Mouse (Mus musculus) kidney, embryonic 16.5 days (tissue): Measurements from ENCODE around the gene Mars. TPM values are rescaled to one million over a fixed set of nuclear protein-coding genes. Genes with fewer than 3 reads are reported as not detected.
A peak's percentile ranks its signal among the peaks of the same experiment; 100 is the strongest.

Experiments
- ATAC-seq: fragments of 200-750 bp; cut with Nextera tagmentation; 2 replicates; pipeline ENCODE4 v1.8.0; 2017; ENCODE audit warnings: moderate TSS enrichment; ENCODE audit not compliant: low FRiP score, low TSS enrichment
- H3K27ac ChIP-seq: fragments of 300-500 bp; sonication (generic); 2 replicates; pipeline ENCODE4 v1.5.1; 2014; ENCODE audit warnings: low read length
- H3K27me3 ChIP-seq: fragments of 300-500 bp; sonication (generic); 2 replicates; pipeline ENCODE4 v1.6.1; 2014; ENCODE audit warnings: low read length, control low read depth, mixed read lengths; ENCODE audit not compliant: insufficient read depth
- H3K36me3 ChIP-seq: fragments of 300-500 bp; sonication (generic); 2 replicates; pipeline ENCODE4 v1.6.1; 2014; ENCODE audit warnings: low read length, control low read depth, mixed read lengths; ENCODE audit not compliant: insufficient read depth
- H3K4me1 ChIP-seq: fragments of 300-500 bp; sonication (generic); 2 replicates; pipeline ENCODE4 v1.6.1; 2014; ENCODE audit warnings: low read length, control low read depth, mixed read lengths; ENCODE audit not compliant: insufficient read depth
- H3K4me2 ChIP-seq: fragments of 300-500 bp; sonication (generic); replicated peaks from 2 replicates; pipeline ENCODE4 v1.6.1; 2014; ENCODE audit warnings: low read depth, low read length
- H3K4me3 ChIP-seq: fragments of 300-500 bp; sonication (generic); 2 replicates; pipeline ENCODE4 v1.5.1; 2014; ENCODE audit warnings: mild to moderate bottlenecking, low read length
- H3K9ac ChIP-seq: fragments of 300-500 bp; sonication (generic); replicated peaks from 2 replicates; pipeline ENCODE4 v1.6.1; 2014; ENCODE audit warnings: low read length
- H3K9me3 ChIP-seq: fragments of 300-500 bp; sonication (generic); 2 replicates; pipeline ENCODE4 v1.6.1; 2016; ENCODE audit warnings: low read length, control low read depth
- WGBS: fragments of 180-500 bp; shearing (Covaris S2); extraction: QIAGEN DNeasy Blood & Tissue Kit; methylation state at CpG from one replicate; pipeline ENCODE4 v1.1.7; 2014; 5-methylcytosine and 5-hydroxymethylcytosine counted together
- polyA plus RNA-seq: library from polyadenylated mRNA; unstranded; fragments of >200 nt; fragmentation: Nextera tagmentation; extraction: Ambion mirVana; gene quantifications from 2 replicates; pipeline ENCODE4 v1.2.1, GENCODE M21; 2015

Mars gene
- polyA plus RNA-seq, 1 experiment from 2014 or later: 115 TPM

- no peak overlapping the region for H3K9ac ChIP-seq
- H3K4me2 ChIP-seq: no peak overlapping the region
- no peak overlapping the region for H3K27ac ChIP-seq
- no peak overlapping the region for H3K4me3 ChIP-seq
- 74% methylated on average over 6 of the region's 6 CpGs for WGBS
- H3K9me3 ChIP-seq: no peaks in the 10 kb centered on the region
- no peak for ATAC-seq
- H3K27me3 ChIP-seq: peaks cover 16% of the 10 kb centered on the region
- no peaks in the 10 kb centered on the region for H3K36me3 ChIP-seq
- no peaks in the 10 kb centered on the region for H3K4me1 ChIP-seq
Measured at GRCm38 (mm10) chr10:127257790-127258189, 53.8 kb downstream of the Mars start.

- 0 out of 2 replicates have a peak overlapping the region, but pooled peaks have one; percentile 27 for H3K4me2 ChIP-seq
- ATAC-seq: peak; percentile 74
- no peaks in the 10 kb centered on the region for H3K36me3 ChIP-seq
Measured at GRCm38 (mm10) chr10:127255625-127256345, 55.8 kb downstream of the Mars start.

DNA sequence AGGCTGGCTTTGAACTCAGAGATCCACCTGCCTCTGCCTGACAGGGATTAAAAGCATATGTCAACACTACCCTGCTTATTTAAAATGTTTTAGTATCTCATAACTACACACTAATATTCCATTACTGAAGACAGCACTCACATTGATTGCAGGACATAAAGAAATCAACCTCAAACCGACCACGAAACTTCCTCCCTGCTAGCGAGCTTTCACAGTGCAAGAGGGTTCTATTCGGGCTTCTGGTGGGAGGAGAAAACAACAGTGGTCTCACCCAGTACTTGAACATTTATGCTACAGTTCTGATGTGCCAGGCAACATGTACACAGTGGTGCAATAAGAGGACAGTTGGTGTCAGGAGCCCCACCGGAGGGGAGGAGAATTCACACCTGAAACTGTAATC, 60.8 kb downstream of the Mars start:
- ATAC-seq: no peak

More at GRCm38 (mm10) chr10:127255625-127256345, 55.8 kb downstream of the Mars start:
- WGBS: 21% methylated on average over 14 of the region's 14 CpGs
- Histone ChIP-seq H3K9me3 (no peaks in the 10 kb centered on the region), H3K9ac (no peak overlapping the region), H3K27me3 (no peaks in the 10 kb centered on the region), H3K4me3 (no peak overlapping the region), H3K27ac (no peak overlapping the region), H3K4me1 (no peaks in the 10 kb centered on the region)

More for the DNA sequence above, 60.8 kb downstream of the Mars start:
- no peak overlapping the region for H3K4me2 ChIP-seq
- no peaks in the 10 kb centered on the region for H3K27me3 ChIP-seq
- H3K27ac ChIP-seq: no peak overlapping the region
- H3K4me1 ChIP-seq: no peaks in the 10 kb centered on the region
- no peak overlapping the region for H3K4me3 ChIP-seq
- WGBS: 71% methylated on average over 5 of the region's 5 CpGs
- H3K9ac ChIP-seq: no peak overlapping the region
- H3K9me3 ChIP-seq: no peaks in the 10 kb centered on the region
- no peaks in the 10 kb centered on the region for H3K36me3 ChIP-seq

Other genes with a start within 250 kb of the Mars start
- gene Cdk4, start 248.3 kb downstream of the Mars start, polyA plus RNA-seq: 1,871 and 1,917 TPM in 2 replicates
- 205 and 208 TPM in 2 replicates for gene Tspan31, start 241.5 kb downstream of the Mars start, polyA plus RNA-seq
- 0.04 and 0.09 TPM in 2 replicates for gene Agap2, start 236.5 kb downstream of the Mars start, polyA plus RNA-seq
- 106 and 110 TPM in 2 replicates for gene Os9, start 190.7 kb downstream of the Mars start, polyA plus RNA-seq
- 7.2 and 10.1 TPM in 2 replicates for gene B4galnt1, start 146.6 kb downstream of the Mars start, polyA plus RNA-seq
- 2.7 and 4.4 TPM in 2 replicates for gene Slc26a10, start 131.1 kb downstream of the Mars start, polyA plus RNA-seq
- gene Arhgef25, start 121.7 kb downstream of the Mars start, polyA plus RNA-seq: 47.8 and 53.8 TPM in 2 replicates
- 115 and 125 TPM in 2 replicates for gene Dtx3, start 116.1 kb downstream of the Mars start, polyA plus RNA-seq
- 50.9 and 52.2 TPM in 2 replicates for gene Pip4k2c, start 100.2 kb downstream of the Mars start, polyA plus RNA-seq
- 0.76 and 1.7 TPM in 2 replicates for gene Kif5a, start 48.4 kb downstream of the Mars start, polyA plus RNA-seq
- 206 and 212 TPM in 2 replicates for gene Dctn2, start 45.4 kb downstream of the Mars start, polyA plus RNA-seq
- 13.3 and 14.8 TPM in 2 replicates for gene Mbd6, start 22.8 kb downstream of the Mars start, polyA plus RNA-seq
- 2.5 and 2.6 TPM in 2 replicates for gene Arhgap9, start 10.2 kb upstream of the Mars start, polyA plus RNA-seq
- gene Gli1, start 30.2 kb upstream of the Mars start, polyA plus RNA-seq: 7.5 and 9.5 TPM in 2 replicates
- 0.08 TPM in 1 of 2 replicates, not detected in the other for gene Inhbe, start 42.6 kb upstream of the Mars start, polyA plus RNA-seq
- gene Inhbc, start 58.6 kb upstream of the Mars start, polyA plus RNA-seq: 0.09 and 0.24 TPM in 2 replicates
- 28.1 and 29.0 TPM in 2 replicates for gene R3hdm2, start 68.5 kb upstream of the Mars start, polyA plus RNA-seq
- 0.85 and 1.9 TPM in 2 replicates for gene Stac3, start 189.9 kb upstream of the Mars start, polyA plus RNA-seq
- 74.4 and 77.3 TPM in 2 replicates for gene Ndufa4l2, start 203.2 kb upstream of the Mars start, polyA plus RNA-seq
- gene Shmt2, start 210.7 kb upstream of the Mars start, polyA plus RNA-seq: 119 and 123 TPM in 2 replicates
- gene Nxph4, start 222.8 kb upstream of the Mars start, polyA plus RNA-seq: 1.8 and 2.3 TPM in 2 replicates